Mouse (Mus musculus) cerebellum, postnatal 25 days (tissue): ENCODE results near the gene Gm5089.

Experiments
- DNase-seq, 2 experiments: peaks; one replicate each; pipeline ENCODE4 v3.0.0; 2021; ENCODE audit warnings: mixed read lengths in 2 of 2

The Gm5089 gene

GRCm38 (mm10) chr14:122426529-122427203 is 24.2 kb downstream of the Gm5089 start:
- DNase-seq = no peak

- no peak for DNase-seq
Measured at GRCm38 (mm10) chr14:122424441-122424840, 26.5 kb downstream of the Gm5089 start.

GRCm38 (mm10) chr14:122416166-122416771 is 34.6 kb downstream of the Gm5089 start:
- DNase-seq = no peak

GRCm38 (mm10) chr14:122414786-122415185 is 36.1 kb downstream of the Gm5089 start:
- DNase-seq = no peak

- no peak for DNase-seq
Measured at GRCm38 (mm10) chr14:122413542-122413928, 37.4 kb downstream of the Gm5089 start.

- no peak for DNase-seq
Measured at GRCm38 (mm10) chr14:122412841-122413541, 37.9 kb downstream of the Gm5089 start.

GRCm38 (mm10) chr14:122406541-122407219 is 44.2 kb downstream of the Gm5089 start:
- DNase-seq = peak; percentile 66 to 75

GRCm38 (mm10) chr14:122405897-122406540 is 44.9 kb downstream of the Gm5089 start:
- DNase-seq = peak; percentile 38 to 45

GRCm38 (mm10) chr14:122405236-122405635 is 45.7 kb downstream of the Gm5089 start:
- peak in 1 of 2 experiments; percentile 23 for DNase-seq

GRCm38 (mm10) chr14:122404596-122405154 is 46.2 kb downstream of the Gm5089 start:
- DNase-seq = peak in 1 of 2 experiments; percentile 15

GRCm38 (mm10) chr14:122403422-122403940 is 47.4 kb downstream of the Gm5089 start:
- DNase-seq = peak in 1 of 2 experiments; percentile 11

- no peak for DNase-seq
Measured at GRCm38 (mm10) chr14:122402716-122403258, 48.1 kb downstream of the Gm5089 start.

GRCm38 (mm10) chr14:122401886-122402285 is 49.0 kb downstream of the Gm5089 start:
- no peak for DNase-seq

- DNase-seq = peak in 1 of 2 experiments; percentile 14
Measured at GRCm38 (mm10) chr14:122399906-122400305, 51.0 kb downstream of the Gm5089 start.

- DNase-seq = no peak
Measured at GRCm38 (mm10) chr14:122398676-122399075, 52.2 kb downstream of the Gm5089 start.

GRCm38 (mm10) chr14:122393119-122393518 is 57.8 kb downstream of the Gm5089 start:
- no peak for DNase-seq

GRCm38 (mm10) chr14:122390935-122391334 is 60.0 kb downstream of the Gm5089 start:
- peak; percentile 77 to 88 for DNase-seq

- DNase-seq = peak; percentile 52 to 68
Measured at GRCm38 (mm10) chr14:122389684-122390370, 61.1 kb downstream of the Gm5089 start.

- peak; percentile 67 to 76 for DNase-seq
Measured at GRCm38 (mm10) chr14:122388431-122389031, 62.4 kb downstream of the Gm5089 start.

- DNase-seq = no peak
Measured at GRCm38 (mm10) chr14:122387781-122388180, 63.1 kb downstream of the Gm5089 start.
